Mouse (Mus musculus) stomach, postnatal 0 days (tissue): ENCODE data around the gene Gm20479. TPM values are rescaled to one million over a fixed set of nuclear protein-coding genes. Genes with fewer than 3 reads are reported as not detected.
A peak's percentile ranks its signal among the peaks of the same experiment; 100 is the strongest.

Experiments
- ATAC-seq: fragments of 200-750 bp; cut with Nextera tagmentation; 2 replicates; pipeline ENCODE4 v1.8.0; 2017; ENCODE audit not compliant: low FRiP score, low TSS enrichment
- DNase-seq: peaks from one replicate; pipeline ENCODE4 v3.0.0-alpha.2; 2016; ENCODE audit warnings: low spot score
- H3K27ac ChIP-seq: fragments of 300-500 bp; sonication (generic); replicated peaks from 2 replicates; pipeline ENCODE4 v1.5.1; 2014; ENCODE audit warnings: mild to moderate bottlenecking, control low read depth
- H3K27me3 ChIP-seq: fragments of 300-500 bp; sonication (generic); 2 replicates; pipeline ENCODE4 v1.6.1; 2014; ENCODE audit warnings: low read length; ENCODE audit not compliant: control insufficient read depth, insufficient read depth
- H3K36me3 ChIP-seq: fragments of 300-500 bp; sonication (generic); 2 replicates; pipeline ENCODE4 v1.6.1; 2014; ENCODE audit warnings: low read length, mixed read lengths; ENCODE audit not compliant: control insufficient read depth, insufficient read depth
- H3K4me1 ChIP-seq: fragments of 300-500 bp; sonication (generic); replicated peaks from 2 replicates; pipeline ENCODE4 v1.6.1; 2014; ENCODE audit warnings: antibody characterized with exemption; ENCODE audit not compliant: control insufficient read depth, insufficient read depth
- H3K4me2 ChIP-seq: fragments of 300-500 bp; sonication (generic); replicated peaks from 2 replicates; pipeline ENCODE4 v1.6.1; 2014; ENCODE audit warnings: low read depth, mild to moderate bottlenecking, control low read depth, moderate library complexity
- H3K4me3 ChIP-seq: fragments of 300-500 bp; sonication (generic); 2 replicates; pipeline ENCODE4 v1.5.1; 2014; ENCODE audit warnings: low read depth, low read length, control low read depth
- H3K9ac ChIP-seq: fragments of 300-500 bp; sonication (generic); 2 replicates; pipeline ENCODE4 v1.6.1; 2014; ENCODE audit warnings: mild to moderate bottlenecking, low read length, control low read depth, mixed read lengths
- H3K9me3 ChIP-seq: fragments of 300-500 bp; sonication (generic); 2 replicates; pipeline ENCODE4 v1.6.1; 2016; ENCODE audit warnings: low read length; ENCODE audit not compliant: control insufficient read depth
- CTCF ChIP-seq: IDR thresholded peaks from 2 replicates; pipeline ENCODE4 v1.5.1; 2016; ENCODE audit warnings: antibody characterized with exemption, low read depth, mild to moderate bottlenecking, moderate library complexity
- EP300 ChIP-seq: optimal IDR thresholded peaks from 2 replicates; pipeline ENCODE3; 2016; ENCODE audit warnings: antibody characterized with exemption
- WGBS: fragments of 180-500 bp; shearing (Covaris S2); extraction: QIAGEN DNeasy Blood & Tissue Kit; methylation state at CpG from one replicate; pipeline ENCODE4 v1.1.7; 2014; 5-methylcytosine and 5-hydroxymethylcytosine counted together
- polyA plus RNA-seq: library from polyadenylated mRNA; unstranded; fragments of >200 nt; fragmentation: Nextera tagmentation; extraction: Ambion mirVana; gene quantifications from 2 replicates; pipeline ENCODE4 v1.2.1, GENCODE M21; 2015

Gene Gm20479
- polyA plus RNA-seq, 1 experiment from 2014 or later, result 0.28 TPM

DNA sequence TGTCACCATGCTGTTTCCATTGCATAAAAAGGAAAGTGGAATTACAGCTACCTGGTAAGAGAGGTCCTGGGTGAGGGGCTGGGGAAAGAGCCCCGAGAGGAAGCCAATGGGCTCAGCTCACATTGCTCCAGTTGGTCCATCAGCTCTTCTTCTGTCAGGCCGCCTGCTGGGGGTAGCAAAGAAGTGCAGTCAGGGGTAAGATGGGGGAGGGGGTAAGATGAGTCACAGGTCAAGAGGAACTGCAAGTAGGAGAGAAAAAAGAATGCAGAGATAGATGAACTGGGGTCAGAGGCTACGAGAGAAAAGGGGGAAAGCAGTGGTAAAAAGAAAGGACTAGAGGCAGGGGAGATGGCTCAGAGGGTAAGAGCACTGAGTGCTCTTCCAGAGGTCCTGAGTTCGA lies 14.6 kb downstream of the Gm20479 start:
- DNase-seq (no peak), ATAC-seq (no peak)
- Histone ChIP-seq H3K4me1 (no peaks in the 10 kb centered on the region), H3K4me2 (no peak overlapping the region), H3K27me3 (no peaks in the 10 kb centered on the region), H3K4me3 (no peak overlapping the region), H3K27ac (no peak overlapping the region), H3K9me3 (no peaks in the 10 kb centered on the region), H3K36me3 (peaks cover 6% of the 10 kb centered on the region; the same call in 1 of the 2 replicates), H3K9ac (no peak overlapping the region)
- 50% methylated on average over 4 of the region's 4 CpGs for WGBS
- TF ChIP-seq CTCF (peak; percentile 60), EP300 (no peak)

DNA sequence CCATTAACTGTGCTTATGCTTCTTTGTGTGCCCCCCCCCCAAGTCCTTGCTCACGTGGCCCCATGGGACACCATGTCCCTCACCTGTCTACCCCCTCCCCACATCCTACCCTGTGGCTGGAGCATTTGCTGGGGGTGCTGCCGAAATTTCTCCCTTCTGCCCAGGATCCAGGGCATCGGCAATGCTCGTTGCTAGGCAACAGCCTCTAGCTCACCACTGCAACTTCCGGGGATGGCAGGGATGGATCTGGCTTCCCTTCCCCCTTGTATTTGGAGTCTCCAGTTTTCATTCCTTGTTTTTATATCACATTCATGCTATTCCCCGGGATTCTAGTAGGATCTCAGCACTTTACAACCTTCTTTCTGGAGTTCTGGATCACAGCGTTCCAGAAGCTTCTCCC lies 17.7 kb downstream of the Gm20479 start:
- Histone ChIP-seq H3K4me1 (peaks cover 3% of the 10 kb centered on the region; the same call in 1 of the 2 replicates), H3K9me3 (no peaks in the 10 kb centered on the region), H3K27me3 (no peaks in the 10 kb centered on the region), H3K36me3 (peaks cover 6% of the 10 kb centered on the region; the same call in 1 of the 2 replicates), H3K4me3 (no peak overlapping the region), H3K9ac (no peak overlapping the region), H3K4me2 (no peak overlapping the region), H3K27ac (no peak overlapping the region)
- ATAC-seq, result no peak
- TF ChIP-seq EP300 (no peak), CTCF (no peak)
- DNase-seq, result no peak
- 43% methylated on average over 7 of the region's 7 CpGs for WGBS

DNA sequence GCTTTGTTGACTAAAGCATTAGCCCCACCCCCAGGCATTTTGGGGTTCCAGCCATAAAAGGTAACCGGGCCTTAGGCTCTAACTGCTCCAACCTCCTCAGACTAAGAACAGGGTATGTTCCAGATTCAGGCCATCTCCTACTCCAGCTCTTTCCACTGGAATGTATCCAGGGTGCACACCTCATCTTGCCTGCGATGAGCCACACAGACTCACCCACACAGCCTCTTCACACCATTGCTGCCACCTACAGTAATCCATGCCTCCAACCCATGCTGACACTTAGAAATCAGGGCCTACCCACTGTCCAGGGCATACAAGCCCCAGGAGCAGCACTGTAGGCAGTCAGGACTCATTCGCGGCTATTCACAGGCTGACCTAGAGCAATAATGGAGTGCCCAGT lies 18.1 kb downstream of the Gm20479 start:
- TF ChIP-seq CTCF (no peak), EP300 (no peak)
- Histone ChIP-seq H3K27ac (no peak overlapping the region), H3K9ac (no peak overlapping the region), H3K4me2 (no peak overlapping the region), H3K36me3 (peaks cover 6% of the 10 kb centered on the region; the same call in 1 of the 2 replicates), H3K4me1 (peaks cover 3% of the 10 kb centered on the region; the same call in 1 of the 2 replicates), H3K4me3 (no peak overlapping the region), H3K27me3 (no peaks in the 10 kb centered on the region), H3K9me3 (no peaks in the 10 kb centered on the region)
- no peak for DNase-seq
- no peak for ATAC-seq
- 78% methylated on average over 4 of the region's 4 CpGs for WGBS

DNA sequence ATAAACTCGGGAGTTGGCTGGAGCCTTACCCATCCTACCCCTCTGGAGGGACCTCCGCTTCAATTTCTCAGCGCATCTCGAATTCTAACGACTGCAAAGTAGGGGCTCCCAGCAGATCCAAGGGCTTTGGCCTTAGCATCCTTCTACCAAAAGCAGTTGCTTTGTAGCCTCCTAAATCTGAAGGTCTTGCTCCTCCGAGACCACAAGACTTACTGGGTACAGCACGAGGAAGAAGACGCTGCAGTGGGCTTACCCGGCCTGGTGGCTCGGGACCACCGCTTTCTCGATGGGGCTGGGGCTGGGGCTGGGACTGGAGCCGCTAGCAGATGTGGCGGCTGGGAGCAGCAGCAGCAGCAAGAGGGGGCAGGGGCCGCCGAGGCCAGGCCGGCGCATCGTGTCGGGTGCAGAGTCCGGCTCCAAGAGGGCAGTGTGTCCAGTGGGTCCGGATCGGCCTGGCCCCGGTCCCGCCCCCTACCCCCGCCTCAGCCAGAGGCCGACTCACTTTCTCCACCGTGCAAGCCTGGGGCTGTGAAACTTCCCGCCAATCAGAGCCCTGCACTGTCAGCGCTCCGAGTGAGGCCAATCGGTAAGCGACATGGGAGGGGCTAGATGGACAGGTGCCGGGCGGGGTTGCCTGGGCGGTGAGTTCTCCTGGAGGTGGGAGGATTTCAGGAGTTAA lies 19.9 kb downstream of the Gm20479 start, which contains the start of gene Ltbp4:
TSS of gene Ltbp4 (minus strand) at position 518 of the 679 bp plus-strand sequence.
- peak; percentile 4; the same call in 1 of the 2 replicates for TF ChIP-seq CTCF
- no peak for TF ChIP-seq EP300

DNA sequence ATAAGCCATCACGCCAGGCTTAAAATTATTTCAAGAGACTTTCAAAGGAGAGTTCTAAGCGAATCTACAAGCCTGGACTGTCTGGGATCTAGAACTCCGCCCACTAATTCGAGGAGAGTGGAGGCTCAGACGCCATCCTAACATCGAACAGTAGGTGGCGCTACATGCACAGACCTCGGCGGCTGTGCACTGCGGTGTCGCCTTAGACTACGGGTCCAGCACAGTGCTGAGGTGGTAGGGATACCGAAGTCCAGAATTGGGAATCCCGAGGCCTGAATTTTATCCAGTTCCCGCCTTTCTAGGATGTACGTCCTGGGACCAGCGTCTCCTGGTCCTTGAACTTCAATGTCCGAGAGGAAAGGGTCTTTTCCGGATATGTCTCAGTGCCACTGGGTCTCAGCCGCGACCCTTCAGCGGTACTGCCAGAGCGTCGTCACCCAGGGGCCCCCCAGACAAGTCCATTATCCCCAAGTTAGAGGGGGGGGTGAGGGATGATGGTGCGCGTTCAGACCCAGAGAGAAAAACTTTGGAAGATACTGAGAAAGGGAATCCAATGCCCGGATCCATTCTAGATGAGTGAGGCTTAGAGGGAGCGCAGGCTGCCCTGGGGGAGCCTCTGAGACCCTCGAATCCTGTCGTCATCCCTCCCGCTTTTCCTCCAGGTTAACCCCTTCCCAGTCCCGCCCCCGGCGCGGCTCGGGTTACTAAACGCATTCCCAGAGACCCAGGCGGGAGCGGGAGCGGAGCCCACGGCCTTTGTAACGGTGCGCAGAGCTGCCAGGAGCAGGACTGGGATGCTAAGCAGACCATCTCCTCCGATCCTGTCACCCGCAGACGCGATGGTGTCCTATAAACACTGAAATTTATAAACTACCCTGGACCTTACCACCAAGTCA lies 21.0 kb downstream of the Gm20479 start:
- H3K9ac ChIP-seq, result peak overlapping the region; percentile 45; the same call in 1 of the 2 replicates
- H3K27ac ChIP-seq, result peak overlapping the region; percentile 49; the same call in 1 of the 2 replicates
- ATAC-seq (peak; percentile 75), DNase-seq (peak; percentile 90)
- no peaks in the 10 kb centered on the region for H3K36me3 ChIP-seq
- WGBS, result under 1% methylated on average over 46 of the region's 47 CpGs
- TF ChIP-seq CTCF, result peak; percentile 99
- TF ChIP-seq EP300, result no peak
- no peaks in the 10 kb centered on the region for H3K9me3 ChIP-seq
- peaks cover 7% of the 10 kb centered on the region; the same call in 1 of the 2 replicates for H3K4me1 ChIP-seq
- H3K27me3 ChIP-seq, result no peaks in the 10 kb centered on the region
- H3K4me2 ChIP-seq, result peak overlapping the region; percentile 65
- H3K4me3 ChIP-seq, result peak overlapping the region; percentile 39

More for the DNA sequence above, 19.9 kb downstream of the Gm20479 start, which contains the start of gene Ltbp4:
- Histone ChIP-seq H3K36me3 (peaks cover 2% of the 10 kb centered on the region; the same call in 1 of the 2 replicates), H3K9ac (peak within 1 kb of the TSS; percentile 45; the same call in 1 of the 2 replicates), H3K4me2 (peak within 1 kb of the TSS; percentile 65), H3K27ac (no peak within 1 kb of the TSS), H3K27me3 (no peaks in the 10 kb centered on the region), H3K4me1 (peaks cover 5% of the 10 kb centered on the region; the same call in 1 of the 2 replicates), H3K9me3 (no peaks in the 10 kb centered on the region), H3K4me3 (peak within 1 kb of the TSS; percentile 39)
- 3% methylated on average over 35 of the region's 36 CpGs for WGBS
- peak; percentile 79 for DNase-seq
- peak; percentile 66 for ATAC-seq
